Mouse (Mus musculus): Measurements from ENCODE around the gene Ap1m1. TPM values are rescaled to one million over a fixed set of nuclear protein-coding genes. Genes with fewer than 3 reads are reported as not detected.
A peak's percentile ranks its signal among the peaks of the same experiment; 100 is the strongest.

Gene Ap1m1
- polyA plus RNA-seq, 1 experiment from 2014 or later: 110 TPM

DNA sequence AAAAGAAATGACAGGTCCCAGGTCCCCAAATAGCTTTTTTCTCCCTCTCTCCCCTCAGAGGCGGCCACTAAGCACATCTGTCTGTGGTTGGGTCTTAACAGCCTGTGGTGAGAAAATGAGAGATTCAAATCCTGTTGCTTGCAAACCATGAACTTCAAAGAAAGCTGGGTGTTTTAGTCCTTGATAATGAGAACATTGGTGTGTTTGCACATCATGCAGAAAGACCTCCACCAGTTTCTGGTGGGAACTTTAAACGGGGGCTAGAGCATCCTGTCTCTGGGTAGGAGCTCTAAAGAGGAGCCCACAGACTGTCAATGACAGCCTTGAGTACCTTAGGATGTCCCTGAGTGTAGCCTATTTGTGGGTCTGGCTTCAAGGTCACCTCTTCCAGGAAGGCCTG lies 51.3 kb downstream of the Ap1m1 start:
- no peaks in the 10 kb centered on the region for H3K36me3 ChIP-seq (ENCODE audit: control insufficient read depth, insufficient read depth, low read length)
- no peak for ATAC-seq (replicated peaks; ENCODE audit: insufficient number of reproducible peaks, low FRiP score, low TSS enrichment)
- H3K4me3 ChIP-seq (ENCODE audit: low read depth, low read length): no peak overlapping the region
- H3K27me3 ChIP-seq (ENCODE audit: control insufficient read depth, insufficient read depth, low read length): no peaks in the 10 kb centered on the region
- H3K4me2 ChIP-seq: no peak overlapping the region
- no peak overlapping the region for H3K27ac ChIP-seq (ENCODE audit: low read depth, low read length)
- 57% methylated on average over 2 of the region's 2 CpGs for WGBS (ENCODE audit: insufficient replicate concordance)
- H3K9ac ChIP-seq (ENCODE audit: low read depth, low read length): no peak overlapping the region
- H3K9me3 ChIP-seq (replicated peaks; ENCODE audit: control insufficient read depth, low read length): no peaks in the 10 kb centered on the region
- H3K4me1 ChIP-seq (ENCODE audit: control insufficient read depth, insufficient read depth, low read length): peaks cover 14% of the 10 kb centered on the region; the same call in 1 of the 2 replicates

DNA sequence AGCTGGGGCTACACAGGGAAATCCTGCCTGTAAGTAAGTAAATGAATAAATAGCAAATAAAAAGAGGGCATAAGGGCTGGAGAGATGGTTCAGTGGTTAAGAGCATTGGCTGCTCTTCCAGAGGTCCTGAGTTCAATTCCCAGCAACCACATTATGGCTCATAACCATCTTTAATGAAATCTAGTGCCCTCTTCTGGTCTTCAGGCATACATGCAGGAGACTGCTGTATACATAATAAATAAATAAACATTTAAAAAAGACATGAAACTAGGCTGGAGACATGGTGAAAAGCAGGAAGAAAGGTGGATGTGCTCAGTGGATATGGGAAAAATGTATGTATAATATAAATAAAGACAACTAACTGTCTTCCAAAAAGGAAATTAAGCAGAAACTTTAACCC lies 53.5 kb downstream of the Ap1m1 start:
- Histone ChIP-seq H3K27ac (ENCODE audit: low read depth, low read length) (no peak overlapping the region), H3K27me3 (ENCODE audit: control insufficient read depth, insufficient read depth, low read length) (no peaks in the 10 kb centered on the region), H3K4me2 (no peak overlapping the region), H3K9me3 (replicated peaks; ENCODE audit: control insufficient read depth, low read length) (no peaks in the 10 kb centered on the region), H3K36me3 (ENCODE audit: control insufficient read depth, insufficient read depth, low read length) (no peaks in the 10 kb centered on the region), H3K9ac (ENCODE audit: low read depth, low read length) (no peak overlapping the region), H3K4me1 (ENCODE audit: control insufficient read depth, insufficient read depth, low read length) (peaks cover 15% of the 10 kb centered on the region; the same call in 1 of the 2 replicates), H3K4me3 (ENCODE audit: low read depth, low read length) (no peak overlapping the region)
- no peak for ATAC-seq (replicated peaks; ENCODE audit: insufficient number of reproducible peaks, low FRiP score, low TSS enrichment)

DNA sequence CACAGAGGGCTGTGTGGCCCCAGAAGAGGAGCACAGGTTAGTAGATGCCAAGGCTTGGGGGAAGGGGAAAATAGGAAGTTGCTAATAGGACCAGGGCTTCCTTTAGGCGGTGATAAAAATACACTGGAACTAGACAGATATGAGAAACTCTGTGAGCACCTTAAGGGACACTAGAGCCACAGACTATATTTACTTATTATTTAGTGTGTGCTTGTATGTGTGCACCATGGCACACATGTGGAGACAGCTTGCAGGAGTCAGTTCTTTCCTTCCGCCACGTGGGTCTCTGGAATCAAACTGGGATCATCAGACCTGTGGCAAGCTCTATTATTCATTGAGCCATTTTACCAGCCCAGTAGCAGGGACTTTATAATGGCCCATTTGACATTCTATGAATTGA lies 55.3 kb downstream of the Ap1m1 start:
- Histone ChIP-seq H3K9ac (ENCODE audit: low read depth, low read length) (0 out of 2 replicates have a peak overlapping the region, but pooled peaks have one; percentile 11), H3K27me3 (ENCODE audit: control insufficient read depth, insufficient read depth, low read length) (no peaks in the 10 kb centered on the region), H3K4me3 (ENCODE audit: low read depth, low read length) (no peak overlapping the region), H3K36me3 (ENCODE audit: control insufficient read depth, insufficient read depth, low read length) (no peaks in the 10 kb centered on the region), H3K4me1 (ENCODE audit: control insufficient read depth, insufficient read depth, low read length) (peaks cover 15% of the 10 kb centered on the region; the same call in 1 of the 2 replicates), H3K4me2 (peak overlapping the region; percentile 14; the same call in 1 of the 2 replicates), H3K9me3 (replicated peaks; ENCODE audit: control insufficient read depth, low read length) (no peaks in the 10 kb centered on the region), H3K27ac (ENCODE audit: low read depth, low read length) (peak overlapping the region; percentile 93)
- no peak for ATAC-seq (replicated peaks; ENCODE audit: insufficient number of reproducible peaks, low FRiP score, low TSS enrichment)
- WGBS (ENCODE audit: insufficient replicate concordance): 60% methylated on average over 3 of the region's 3 CpGs

DNA sequence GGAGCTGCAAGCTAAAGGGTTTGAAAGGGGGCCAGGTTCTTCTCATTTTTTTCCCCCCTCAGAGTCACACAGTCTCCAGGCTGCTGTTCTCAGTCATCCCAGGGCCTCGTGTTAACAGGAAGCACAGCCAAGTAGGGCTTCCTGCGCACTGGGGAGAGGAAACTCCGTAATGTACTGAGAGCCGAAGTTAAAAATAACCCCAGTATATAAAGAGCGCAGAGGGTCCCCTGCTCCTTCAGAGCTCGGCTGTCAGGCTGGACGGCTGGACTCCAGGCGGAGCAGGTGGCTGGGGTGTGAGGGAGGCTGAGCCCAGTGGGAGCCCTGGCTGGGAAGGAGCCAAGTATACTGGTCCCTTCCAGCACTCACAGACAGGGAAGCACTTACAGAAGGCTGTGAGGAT lies 55.9 kb downstream of the Ap1m1 start:
- no peak overlapping the region for H3K4me3 ChIP-seq (ENCODE audit: low read depth, low read length)

DNA sequence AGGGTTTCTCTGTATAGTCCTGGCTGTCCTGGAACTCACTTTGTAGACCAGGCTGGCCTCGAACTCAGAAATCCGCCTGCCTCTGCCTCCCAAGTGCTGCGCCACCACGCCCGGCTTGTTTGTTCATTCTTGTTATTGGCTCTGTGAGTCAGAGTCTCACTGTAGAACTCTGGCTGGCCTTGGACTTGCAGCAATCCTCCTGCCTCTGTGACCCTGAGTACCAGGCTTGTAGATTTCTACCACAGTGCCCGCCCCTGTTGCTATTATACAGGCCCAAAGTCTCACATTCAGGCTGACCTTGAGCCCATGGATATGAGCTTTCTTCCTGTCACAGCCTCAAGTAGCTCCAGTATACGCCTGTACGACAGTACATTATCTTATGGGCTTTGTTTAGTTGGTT lies 56.7 kb downstream of the Ap1m1 start:
- H3K4me3 ChIP-seq (ENCODE audit: low read depth, low read length): no peak overlapping the region
- no peak overlapping the region for H3K4me2 ChIP-seq
- WGBS (ENCODE audit: insufficient replicate concordance): 84% methylated on average over 8 of the region's 8 CpGs
- ATAC-seq (replicated peaks; ENCODE audit: insufficient number of reproducible peaks, low FRiP score, low TSS enrichment): no peak
- no peaks in the 10 kb centered on the region for H3K27me3 ChIP-seq (ENCODE audit: control insufficient read depth, insufficient read depth, low read length)
- H3K4me1 ChIP-seq (ENCODE audit: control insufficient read depth, insufficient read depth, low read length): peaks cover 15% of the 10 kb centered on the region; the same call in 1 of the 2 replicates
- H3K9me3 ChIP-seq (replicated peaks; ENCODE audit: control insufficient read depth, low read length): no peaks in the 10 kb centered on the region
- H3K27ac ChIP-seq (ENCODE audit: low read depth, low read length): no peak overlapping the region
- no peak overlapping the region for H3K9ac ChIP-seq (ENCODE audit: low read depth, low read length)
- no peaks in the 10 kb centered on the region for H3K36me3 ChIP-seq (ENCODE audit: control insufficient read depth, insufficient read depth, low read length)

More for the DNA sequence above, 55.9 kb downstream of the Ap1m1 start:
- WGBS (ENCODE audit: insufficient replicate concordance): 19% methylated on average over 8 of the region's 8 CpGs
- ATAC-seq (replicated peaks; ENCODE audit: insufficient number of reproducible peaks, low FRiP score, low TSS enrichment): peak; percentile 86
- H3K36me3 ChIP-seq (ENCODE audit: control insufficient read depth, insufficient read depth, low read length): no peaks in the 10 kb centered on the region
- H3K4me1 ChIP-seq (ENCODE audit: control insufficient read depth, insufficient read depth, low read length): peaks cover 15% of the 10 kb centered on the region; the same call in 1 of the 2 replicates
- no peaks in the 10 kb centered on the region for H3K27me3 ChIP-seq (ENCODE audit: control insufficient read depth, insufficient read depth, low read length)
- H3K9me3 ChIP-seq (replicated peaks; ENCODE audit: control insufficient read depth, low read length): no peaks in the 10 kb centered on the region
- peak overlapping the region; percentile 14; the same call in 1 of the 2 replicates for H3K4me2 ChIP-seq
- peak overlapping the region; percentile 50 for H3K9ac ChIP-seq (ENCODE audit: low read depth, low read length)
- H3K27ac ChIP-seq (ENCODE audit: low read depth, low read length): peak overlapping the region; percentile 93

DNA sequence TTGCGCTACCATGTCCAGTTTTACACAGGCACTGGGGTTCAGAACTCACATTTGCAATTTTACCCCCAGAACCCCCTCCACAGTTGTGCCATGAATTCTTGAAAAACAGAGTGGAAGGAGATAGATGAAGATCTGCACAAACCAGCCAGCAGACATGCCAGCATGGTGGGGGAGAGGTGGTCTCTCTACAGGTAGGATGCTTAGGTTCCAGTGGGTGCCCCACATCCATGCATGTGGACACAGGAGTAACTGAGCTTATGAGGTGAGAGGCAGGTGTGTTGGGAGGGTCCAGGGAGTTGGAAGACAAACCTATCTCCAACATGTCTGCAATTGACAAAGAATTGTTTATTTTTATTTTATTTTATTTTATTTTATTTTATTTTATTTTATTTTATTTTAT lies 59.1 kb downstream of the Ap1m1 start:
- ATAC-seq (replicated peaks; ENCODE audit: insufficient number of reproducible peaks, low FRiP score, low TSS enrichment): no peak
- Histone ChIP-seq H3K9me3 (replicated peaks; ENCODE audit: control insufficient read depth, low read length) (no peaks in the 10 kb centered on the region), H3K4me1 (ENCODE audit: control insufficient read depth, insufficient read depth, low read length) (peaks cover 22% of the 10 kb centered on the region; the same call in 1 of the 2 replicates), H3K9ac (ENCODE audit: low read depth, low read length) (no peak overlapping the region), H3K27me3 (ENCODE audit: control insufficient read depth, insufficient read depth, low read length) (no peaks in the 10 kb centered on the region), H3K27ac (ENCODE audit: low read depth, low read length) (no peak overlapping the region), H3K4me2 (no peak overlapping the region), H3K36me3 (ENCODE audit: control insufficient read depth, insufficient read depth, low read length) (no peaks in the 10 kb centered on the region), H3K4me3 (ENCODE audit: low read depth, low read length) (no peak overlapping the region)
- WGBS (ENCODE audit: insufficient replicate concordance): 83% methylated on average over 1 of the region's 1 CpGs

DNA sequence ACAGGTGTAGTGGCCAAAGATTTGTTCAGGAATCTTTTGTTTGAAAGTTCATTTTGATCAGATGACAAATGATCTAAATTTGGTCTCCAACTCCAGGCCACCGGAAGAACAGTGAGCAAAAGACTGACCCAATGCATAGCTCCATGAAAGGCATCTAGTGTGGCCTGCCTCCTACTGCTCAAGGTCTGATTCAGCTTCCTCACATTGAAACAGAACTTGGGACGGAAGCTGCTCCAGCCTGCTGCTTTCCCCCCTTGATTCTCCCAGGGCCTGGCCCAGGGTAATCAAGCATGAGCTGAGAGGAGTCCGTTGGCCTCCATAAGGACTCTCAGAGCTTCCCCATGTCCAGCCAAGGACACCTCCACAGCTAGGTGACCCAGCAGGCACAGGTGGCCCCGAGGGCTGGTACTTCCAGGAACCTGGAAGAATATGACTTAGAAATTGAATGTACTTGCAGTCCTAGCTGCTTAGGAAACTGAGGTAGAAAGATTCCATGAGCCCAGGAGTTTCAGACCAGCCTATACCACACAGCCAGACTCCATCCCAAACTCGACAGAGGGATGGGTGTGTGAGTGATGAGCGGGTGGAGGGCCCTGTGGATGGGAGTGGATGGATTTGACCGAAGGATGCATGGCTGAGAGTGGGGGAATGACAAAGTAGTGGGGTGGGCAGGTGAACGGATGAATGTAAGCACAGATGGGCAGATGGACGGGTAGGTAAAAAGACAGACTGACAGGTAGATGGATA lies 61.0 kb downstream of the Ap1m1 start:
- Histone ChIP-seq H3K4me1 (ENCODE audit: control insufficient read depth, insufficient read depth, low read length) (peaks cover 10% of the 10 kb centered on the region; the same call in 1 of the 2 replicates), H3K4me2 (no peak overlapping the region), H3K27me3 (ENCODE audit: control insufficient read depth, insufficient read depth, low read length) (no peaks in the 10 kb centered on the region), H3K9ac (ENCODE audit: low read depth, low read length) (no peak overlapping the region), H3K36me3 (ENCODE audit: control insufficient read depth, insufficient read depth, low read length) (no peaks in the 10 kb centered on the region), H3K9me3 (replicated peaks; ENCODE audit: control insufficient read depth, low read length) (no peaks in the 10 kb centered on the region), H3K27ac (ENCODE audit: low read depth, low read length) (no peak overlapping the region), H3K4me3 (ENCODE audit: low read depth, low read length) (no peak overlapping the region)
- WGBS (ENCODE audit: insufficient replicate concordance): 74% methylated on average over 9 of the region's 9 CpGs
- no peak for ATAC-seq (replicated peaks; ENCODE audit: insufficient number of reproducible peaks, low FRiP score, low TSS enrichment)

DNA sequence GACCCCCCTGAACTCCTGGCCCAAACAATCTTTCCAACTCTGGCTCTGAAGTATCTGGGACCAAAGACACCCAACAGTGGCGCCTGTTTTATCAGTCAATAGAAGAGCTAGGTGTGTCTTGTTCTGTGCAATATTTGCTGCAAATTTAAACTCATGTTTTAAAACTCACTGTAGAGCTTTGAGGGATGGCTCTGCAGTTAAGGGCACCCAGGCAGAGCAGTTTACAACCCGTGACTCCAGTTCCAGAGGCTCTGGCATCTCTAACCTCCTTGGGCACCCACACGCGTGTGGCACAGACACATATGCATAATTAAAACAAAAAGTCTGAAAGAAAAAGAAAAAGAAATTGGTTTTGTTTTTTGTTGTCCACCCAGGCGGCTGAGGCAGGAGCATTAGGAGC lies 61.7 kb downstream of the Ap1m1 start:
- Histone ChIP-seq H3K36me3 (ENCODE audit: control insufficient read depth, insufficient read depth, low read length) (no peaks in the 10 kb centered on the region), H3K9me3 (replicated peaks; ENCODE audit: control insufficient read depth, low read length) (no peaks in the 10 kb centered on the region), H3K9ac (ENCODE audit: low read depth, low read length) (no peak overlapping the region), H3K27ac (ENCODE audit: low read depth, low read length) (no peak overlapping the region), H3K4me3 (ENCODE audit: low read depth, low read length) (no peak overlapping the region), H3K4me1 (ENCODE audit: control insufficient read depth, insufficient read depth, low read length) (peaks cover 7% of the 10 kb centered on the region; the same call in 1 of the 2 replicates), H3K27me3 (ENCODE audit: control insufficient read depth, insufficient read depth, low read length) (no peaks in the 10 kb centered on the region), H3K4me2 (no peak overlapping the region)
- whole genome bisulfite sequencing (ENCODE audit: insufficient replicate concordance): 74% methylated on average over 5 of the region's 5 CpGs
- ATAC-seq (replicated peaks; ENCODE audit: insufficient number of reproducible peaks, low FRiP score, low TSS enrichment): no peak
